Mouse (Mus musculus): ENCODE results near the gene Cic. TPM values are rescaled to one million over a fixed set of nuclear protein-coding genes. Genes with fewer than 3 reads are reported as not detected.

The Cic gene
- polyA plus RNA-seq, 2 experiments from 2014 or later = 24.1 to 27.2 TPM

DNA sequence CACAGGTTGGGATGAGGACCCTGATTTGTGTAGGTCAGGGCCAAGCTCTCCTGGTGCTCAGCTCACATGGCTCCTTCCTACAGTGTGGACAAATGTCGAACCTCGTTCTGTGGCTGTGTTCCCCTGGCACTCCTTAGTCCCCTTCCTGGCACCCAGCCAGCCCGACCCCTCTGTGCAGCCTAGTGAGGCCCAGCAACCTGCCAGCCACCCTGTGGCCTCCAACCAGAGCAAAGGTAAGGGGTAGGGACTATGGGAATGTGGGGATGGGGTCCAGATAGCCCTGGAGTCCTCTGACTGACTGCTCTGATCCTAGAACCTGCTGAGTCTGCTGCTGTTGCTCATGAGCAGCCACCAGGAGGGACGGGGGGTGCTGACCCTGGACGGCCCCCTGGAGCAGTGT is 17.3 kb downstream of the Cic start:
- ATAC-seq = no peak

DNA sequence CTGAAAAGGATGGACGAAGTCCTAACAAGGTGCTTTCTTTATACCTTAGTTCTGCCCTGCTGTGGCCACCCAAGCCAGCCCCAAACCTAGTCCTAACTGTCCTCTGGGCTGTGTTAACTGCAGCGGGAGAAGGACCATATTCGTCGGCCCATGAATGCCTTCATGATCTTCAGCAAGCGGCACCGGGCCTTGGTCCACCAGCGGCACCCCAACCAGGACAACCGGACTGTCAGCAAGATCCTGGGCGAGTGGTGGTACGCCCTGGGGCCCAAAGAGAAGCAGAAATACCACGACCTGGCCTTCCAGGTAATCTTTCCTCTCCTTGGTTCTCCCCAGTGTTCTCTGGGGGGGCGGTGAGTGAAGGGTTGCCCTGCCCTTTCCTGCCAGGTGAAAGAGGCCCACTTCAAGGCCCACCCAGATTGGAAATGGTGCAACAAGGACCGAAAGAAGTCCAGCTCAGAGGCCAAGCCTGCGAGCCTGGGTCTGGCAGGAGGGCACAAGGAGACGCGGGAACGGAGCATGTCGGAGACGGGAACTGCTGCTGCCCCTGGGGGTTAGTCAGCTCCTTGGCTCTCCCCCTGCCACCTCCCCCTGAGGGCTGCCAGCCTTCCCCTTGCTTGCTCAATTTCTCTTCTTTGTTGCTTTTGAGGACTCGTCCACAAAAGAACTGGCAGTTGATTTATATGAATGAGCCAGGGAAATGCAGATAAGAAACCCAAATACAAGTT is 18.2 kb downstream of the Cic start:
- no peak for ATAC-seq

DNA sequence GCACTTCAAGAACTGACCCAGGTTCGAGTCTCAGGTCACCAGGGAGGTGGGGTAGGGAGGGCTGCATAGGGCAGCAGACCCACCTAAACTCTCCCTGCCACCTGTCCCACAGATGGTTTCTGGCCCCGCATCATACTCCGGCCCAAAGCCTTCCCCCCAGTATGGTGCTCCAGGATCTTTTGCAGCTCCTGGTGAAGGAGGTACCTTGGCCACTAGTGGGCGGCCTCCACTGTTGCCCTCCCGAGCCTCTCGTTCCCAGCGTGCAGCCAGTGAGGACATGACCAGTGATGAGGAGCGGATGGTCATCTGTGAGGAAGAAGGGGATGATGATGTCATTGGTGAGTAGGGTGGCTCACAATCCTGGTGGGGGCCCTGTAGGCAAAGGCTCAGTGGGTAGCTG is 19.5 kb downstream of the Cic start:
- no peak for ATAC-seq

DNA sequence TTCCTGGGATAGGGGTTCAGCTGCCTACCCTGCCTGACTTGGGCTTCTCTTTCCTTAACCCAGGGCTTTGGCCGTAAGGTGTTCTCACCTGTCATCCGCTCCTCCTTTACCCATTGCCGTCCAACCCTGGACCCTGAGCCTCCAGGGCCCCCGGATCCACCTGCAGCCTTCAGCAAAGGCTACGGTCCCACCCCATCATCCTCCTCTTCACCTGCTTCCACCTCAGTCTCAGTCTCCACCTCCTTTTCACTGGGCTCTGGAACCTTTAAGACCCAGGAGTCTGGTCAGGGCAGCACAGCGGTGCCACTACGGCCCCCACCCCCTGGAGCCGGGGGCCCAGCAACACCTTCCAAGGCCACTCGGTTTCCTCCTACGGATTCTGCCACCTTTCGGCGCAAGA is 20.5 kb downstream of the Cic start:
- no peak for ATAC-seq

DNA sequence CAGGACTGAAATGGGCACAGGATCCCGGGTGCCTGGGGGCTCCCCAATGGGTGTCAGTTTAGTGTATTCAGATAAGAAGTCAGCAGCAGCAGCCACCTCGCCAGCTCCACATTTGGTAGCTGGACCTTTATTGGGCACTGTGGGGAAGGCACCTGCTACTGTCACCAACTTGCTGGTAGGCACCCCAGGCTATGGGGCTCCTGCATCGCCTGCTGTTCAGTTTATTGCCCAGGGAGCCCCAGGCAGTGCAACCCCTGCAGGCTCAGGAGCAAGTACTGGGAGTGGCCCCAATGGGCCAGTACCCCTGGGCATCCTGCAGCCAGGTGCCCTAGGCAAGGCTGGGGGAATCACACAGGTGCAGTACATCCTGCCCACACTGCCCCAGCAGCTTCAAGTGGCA is 21.2 kb downstream of the Cic start:
- ATAC-seq = no peak

DNA sequence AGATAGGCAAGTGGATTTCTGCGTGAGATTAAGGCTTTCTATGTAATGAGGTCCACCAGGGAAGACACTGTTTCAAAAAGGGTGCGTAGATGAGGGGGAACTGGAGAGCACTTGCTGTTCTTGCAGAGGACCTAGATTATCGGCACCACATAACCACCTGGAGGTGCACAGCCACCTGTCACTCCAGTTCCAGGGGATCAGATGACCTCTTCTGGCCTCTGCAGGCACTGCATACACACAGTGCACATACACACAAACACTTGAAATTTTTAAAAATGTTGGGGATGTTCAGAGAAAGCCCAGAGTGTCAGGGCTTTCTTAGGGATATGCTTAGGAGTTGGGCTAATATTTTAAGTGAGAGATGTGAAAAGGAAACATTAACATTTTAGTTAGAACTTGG is 22.4 kb downstream of the Cic start:
- no peak for ATAC-seq

DNA sequence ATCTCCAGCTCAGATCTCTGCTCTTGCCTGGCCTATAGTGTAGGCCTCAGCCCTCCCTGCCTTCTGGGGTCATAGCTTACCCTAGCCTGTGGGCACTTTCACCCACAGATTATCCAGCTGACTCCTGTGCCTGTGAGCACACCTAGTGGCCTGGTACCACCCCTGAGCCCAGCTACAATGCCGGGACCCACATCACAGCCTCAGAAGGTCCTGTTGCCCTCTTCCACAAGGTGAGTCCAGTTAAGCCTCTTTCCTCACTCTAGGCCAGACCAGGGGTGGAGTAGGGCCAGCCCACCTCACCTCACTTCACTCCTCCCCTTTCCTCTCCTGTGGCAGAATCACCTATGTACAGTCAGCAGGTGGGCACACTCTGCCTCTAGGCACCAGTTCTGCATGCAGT is 23.0 kb downstream of the Cic start:
- no peak for ATAC-seq

DNA sequence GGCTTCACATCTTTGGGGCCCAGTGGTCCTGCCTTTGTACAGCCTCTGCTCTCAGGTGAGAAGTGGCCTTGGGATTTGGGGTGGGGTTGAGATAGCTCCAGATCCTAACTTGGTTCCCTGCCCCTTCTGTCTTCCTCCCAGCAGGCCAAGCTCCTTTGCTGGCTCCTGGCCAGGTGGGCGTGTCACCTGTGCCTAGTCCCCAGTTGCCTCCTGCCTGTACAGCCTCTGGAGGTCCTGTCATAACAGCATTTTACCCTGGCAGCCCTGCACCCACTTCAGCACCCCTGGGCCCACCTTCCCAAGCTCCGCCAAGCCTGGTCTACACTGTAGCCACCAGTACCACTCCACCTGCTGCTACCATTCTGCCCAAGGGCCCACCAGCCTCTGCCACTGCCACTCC is 23.4 kb downstream of the Cic start:
- no peak for ATAC-seq

DNA sequence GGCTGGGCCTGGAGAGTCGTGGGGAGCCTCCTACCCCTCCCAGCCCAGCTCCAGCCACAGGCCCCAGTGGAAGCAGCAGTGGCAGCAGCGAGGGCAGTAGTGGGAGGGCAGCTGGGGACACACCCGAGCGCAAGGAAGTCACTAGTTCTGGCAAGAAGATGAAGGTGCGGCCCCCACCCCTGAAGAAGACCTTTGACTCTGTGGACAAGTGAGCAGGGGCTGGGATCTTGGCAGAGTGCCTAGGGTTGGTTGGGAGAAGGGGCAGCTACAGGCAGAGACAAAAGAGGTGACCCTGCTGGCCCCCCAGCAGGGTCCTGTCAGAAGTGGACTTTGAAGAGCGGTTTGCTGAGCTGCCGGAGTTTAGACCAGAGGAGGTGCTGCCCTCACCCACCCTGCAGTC is 24.6 kb downstream of the Cic start:
- ATAC-seq = no peak

DNA sequence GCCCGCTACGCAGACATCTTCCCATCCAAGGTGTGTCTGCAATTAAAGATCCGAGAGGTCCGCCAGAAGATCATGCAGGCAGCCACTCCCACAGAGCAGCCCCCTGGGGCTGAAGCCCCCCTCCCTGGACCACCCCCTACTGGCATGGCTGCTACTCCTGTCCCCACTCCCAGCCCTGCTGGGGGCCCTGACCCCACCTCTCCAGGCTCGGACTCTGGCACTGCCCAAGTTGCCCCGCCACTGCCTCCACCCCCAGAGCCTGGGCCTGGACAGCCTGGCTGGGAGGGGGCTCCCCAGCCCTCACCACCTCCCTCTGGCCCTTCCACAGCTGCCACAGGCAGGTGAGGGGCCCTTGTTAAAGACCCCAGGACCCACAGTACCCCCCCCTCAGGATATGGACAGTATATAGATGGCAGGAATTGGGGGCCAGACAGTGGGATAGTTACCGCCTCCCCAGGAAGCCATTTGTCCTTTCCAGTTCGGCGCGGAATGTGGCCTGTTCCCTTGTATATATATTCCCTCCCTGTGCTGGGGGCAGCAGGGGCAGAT is 25.8 kb downstream of the Cic start:
- no peak for ATAC-seq

DNA sequence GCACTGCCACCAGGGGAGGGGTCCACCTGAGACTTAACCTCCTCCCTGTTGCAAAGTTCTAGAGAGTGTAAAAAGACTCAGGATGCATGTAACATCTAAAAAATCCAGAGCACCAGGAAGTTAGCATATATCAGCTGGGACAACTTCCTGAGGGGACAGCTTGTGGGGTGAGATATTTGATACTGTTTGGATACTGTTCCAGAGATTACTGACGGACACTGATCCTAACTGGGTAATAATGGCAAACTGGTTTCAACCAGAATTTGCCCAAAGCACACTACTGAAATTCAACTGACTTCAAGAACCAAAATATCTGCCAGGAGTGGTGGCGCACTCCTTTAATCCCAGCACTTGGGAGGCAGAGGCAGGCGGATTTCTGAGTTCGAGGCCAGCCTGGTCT is 27.0 kb downstream of the Cic start:
- ATAC-seq = no peak

DNA sequence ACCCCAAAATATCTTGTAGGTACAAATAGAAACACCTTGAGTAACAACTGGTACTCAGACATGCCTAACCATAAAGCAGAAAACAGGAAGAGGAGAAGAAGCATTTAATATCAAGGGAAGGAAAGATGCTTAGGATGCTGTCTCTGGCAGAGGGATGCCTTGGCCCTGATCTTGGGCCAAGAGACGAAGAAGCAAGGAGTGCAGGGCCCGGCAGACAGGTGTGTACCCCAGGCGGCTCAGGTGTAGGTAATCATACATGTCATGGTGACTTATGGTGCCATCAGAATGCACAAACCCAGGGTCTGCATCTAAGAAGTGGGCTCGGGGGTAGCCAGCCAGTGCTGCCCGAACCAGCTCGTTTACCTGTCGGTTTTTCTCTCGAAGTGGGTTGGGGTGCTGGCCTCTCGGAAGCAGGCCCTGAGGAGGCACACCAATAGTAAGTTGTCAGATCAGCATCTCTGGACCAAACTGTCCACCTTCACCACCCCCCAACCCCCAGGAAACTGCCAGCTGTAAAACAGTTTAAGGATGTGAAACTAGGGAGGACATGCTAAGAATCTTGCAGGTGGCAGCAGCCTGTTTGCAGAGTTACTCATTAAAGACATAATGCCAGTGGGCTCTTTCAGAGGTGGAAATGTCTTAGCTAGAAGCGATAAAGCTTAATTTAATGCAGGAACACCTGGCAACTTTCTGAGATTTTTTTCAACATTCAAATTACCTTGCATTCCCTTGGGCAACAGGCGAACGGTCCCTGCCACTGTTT is 27.6 kb downstream of the Cic start:
- ATAC-seq = no peak

DNA sequence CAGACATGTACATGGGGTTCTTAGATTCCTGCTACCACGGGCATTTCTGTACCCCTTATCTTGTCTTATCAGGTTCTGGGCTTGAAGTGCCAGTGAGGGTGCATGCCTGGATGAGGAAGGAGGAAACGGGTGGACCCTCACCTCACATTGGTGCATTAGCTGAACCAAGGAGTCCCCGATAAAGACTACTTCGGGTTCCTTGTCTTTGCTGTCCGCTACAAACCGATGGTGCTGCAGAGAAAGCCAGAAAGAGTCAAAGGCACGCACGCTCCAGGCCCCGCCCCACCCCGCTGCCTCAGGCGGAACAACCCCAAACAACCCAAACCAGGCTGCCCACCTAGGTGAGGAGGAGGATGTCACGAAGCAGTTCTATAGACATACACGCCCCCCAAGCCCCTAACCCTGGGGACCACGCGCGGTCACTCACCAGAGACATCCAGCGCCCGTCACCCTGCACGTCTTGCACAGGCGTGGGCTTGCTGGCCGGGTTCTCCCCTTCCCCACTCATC is 29.5 kb downstream of the Cic start:
- ATAC-seq = peak; percentile 48

DNA sequence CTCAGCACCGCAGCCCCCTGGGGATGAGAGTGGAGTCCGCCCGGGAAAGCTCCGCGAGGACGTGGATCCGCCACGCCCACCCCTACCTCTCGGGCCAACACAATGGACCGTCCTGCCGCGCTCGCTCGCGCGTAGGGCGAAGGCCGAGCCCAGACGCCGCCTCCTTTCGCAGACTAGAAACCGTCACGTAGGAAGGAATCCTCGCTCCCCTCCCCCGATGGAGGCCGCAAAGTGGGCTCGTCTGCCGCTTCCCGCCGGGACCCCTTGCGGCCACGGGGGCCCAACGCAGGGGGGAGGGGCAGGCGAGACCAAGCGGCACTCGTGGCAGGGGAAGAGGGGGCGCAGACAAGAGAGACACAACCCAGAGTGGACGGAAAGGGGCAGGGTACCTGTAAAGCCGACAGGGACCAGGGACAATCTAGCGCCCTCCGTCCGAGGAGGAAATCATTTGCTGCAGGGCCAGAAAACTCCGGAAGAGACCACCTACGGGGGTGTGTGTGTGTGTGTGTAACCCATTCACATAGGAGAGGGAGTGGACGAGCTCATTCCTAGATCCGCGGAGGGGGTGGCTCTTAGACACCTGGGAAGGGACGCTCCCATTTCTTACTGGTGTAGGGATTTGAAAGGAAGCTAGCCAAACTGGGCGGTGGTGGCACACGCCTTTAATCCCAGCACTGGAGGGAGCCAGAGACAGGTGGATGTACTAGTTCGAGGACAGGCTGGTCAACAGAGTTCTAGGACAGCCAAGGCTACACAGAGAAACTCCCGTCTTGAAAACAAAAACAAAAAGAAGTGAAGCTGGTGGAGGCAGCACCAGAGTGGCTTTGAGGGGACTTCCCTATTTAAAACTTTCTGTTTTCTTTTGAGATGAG is 30.2 kb downstream of the Cic start, which contains the start of gene Pafah1b3:
Pafah1b3 (minus strand) TSS at position 533 of the 872 bp plus-strand sequence.
- peak; percentile 68 for ATAC-seq

DNA sequence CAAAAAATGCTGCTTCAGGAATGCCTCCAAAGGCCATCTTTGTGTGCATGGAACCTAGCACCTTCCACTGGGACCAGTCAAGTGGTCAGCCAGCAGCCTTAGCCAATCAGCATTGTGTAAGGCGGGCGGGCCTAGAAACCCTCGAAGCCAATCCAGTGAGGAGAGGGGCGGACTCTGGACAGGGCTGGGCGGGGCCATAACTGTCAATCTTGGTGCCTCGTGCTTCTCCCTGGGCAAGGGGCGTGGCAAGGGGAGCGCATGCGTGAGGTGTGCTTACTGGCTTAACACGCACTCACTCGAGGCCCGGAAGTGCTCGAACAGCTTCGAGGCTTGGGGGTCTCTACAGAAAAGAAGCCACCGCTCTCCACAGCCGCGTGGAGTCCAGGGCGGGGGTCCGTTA is 33.6 kb downstream of the Cic start, which contains the start of gene Prr19:
Prr19 (plus strand) TSS at position 349 of the 400 bp plus-strand sequence.
- ATAC-seq = no peak

DNA sequence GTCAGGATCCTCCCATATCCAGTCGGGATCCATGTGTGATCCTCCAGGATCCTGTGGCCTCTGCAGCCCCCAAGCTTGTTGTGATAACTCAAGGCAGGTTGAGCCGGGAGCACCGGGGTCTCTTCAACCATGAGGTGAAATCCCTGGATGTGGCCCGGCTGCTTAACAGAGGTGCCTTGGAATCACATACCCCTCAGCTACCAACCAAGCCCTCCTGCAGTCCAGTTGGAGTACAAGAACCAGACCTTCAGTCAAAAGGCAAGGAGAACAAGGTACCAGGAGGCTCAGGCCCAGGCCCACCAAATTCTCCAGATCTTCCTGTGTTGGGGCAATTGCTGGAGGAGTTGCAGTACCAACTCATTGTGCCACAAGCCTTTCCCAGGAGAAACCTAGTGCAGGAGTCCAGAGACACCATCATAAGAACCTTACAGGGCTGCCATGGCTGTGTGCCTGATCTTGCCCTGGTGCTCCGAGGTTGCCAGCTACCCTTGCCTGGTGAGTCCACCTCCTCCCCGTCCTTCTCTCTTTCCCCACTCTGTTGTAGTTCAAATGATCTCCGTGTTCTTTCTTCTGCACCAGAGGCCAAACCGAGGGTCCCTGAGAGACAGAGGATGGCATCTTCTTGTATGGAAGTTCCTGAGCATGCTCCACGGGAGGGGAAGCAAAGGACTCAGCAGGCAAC is 35.6 kb downstream of the Cic start:
- no peak for ATAC-seq

DNA sequence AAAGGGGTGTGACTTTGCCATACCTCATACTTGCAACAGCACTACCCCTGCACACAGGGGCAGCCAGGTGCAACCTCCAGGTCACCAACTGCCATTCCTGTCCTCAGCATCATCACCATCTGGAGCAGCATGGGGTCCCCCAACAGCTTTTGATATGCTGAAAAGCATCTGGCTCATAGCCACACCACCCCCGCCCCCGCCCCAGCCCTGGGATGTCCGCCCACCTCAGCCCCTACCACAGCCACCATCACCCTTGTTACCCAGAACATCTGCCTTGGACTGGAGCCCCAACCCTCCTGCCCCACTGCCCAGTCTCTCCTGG is 36.1 kb downstream of the Cic start:
- no peak for ATAC-seq

DNA sequence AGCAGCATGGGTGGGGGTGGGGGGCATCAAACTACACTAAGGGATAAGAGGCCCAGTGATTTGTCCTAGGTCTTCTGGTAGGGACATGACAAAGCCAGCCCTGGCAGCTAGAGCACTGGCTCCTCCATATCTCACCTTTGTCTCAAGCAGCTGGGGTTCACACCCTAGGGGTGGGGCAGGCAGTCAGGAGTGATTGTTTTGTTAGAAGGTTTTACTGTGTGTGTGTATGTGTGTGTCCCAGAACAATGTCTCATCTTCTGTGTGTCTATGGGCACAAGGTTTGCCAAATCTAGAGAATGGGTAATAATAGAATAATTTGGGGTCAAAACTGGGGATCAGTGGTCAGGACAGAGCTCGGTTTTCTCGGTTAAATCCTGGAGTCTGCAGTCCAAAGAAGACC is 38.0 kb downstream of the Cic start:
- ATAC-seq = no peak

DNA sequence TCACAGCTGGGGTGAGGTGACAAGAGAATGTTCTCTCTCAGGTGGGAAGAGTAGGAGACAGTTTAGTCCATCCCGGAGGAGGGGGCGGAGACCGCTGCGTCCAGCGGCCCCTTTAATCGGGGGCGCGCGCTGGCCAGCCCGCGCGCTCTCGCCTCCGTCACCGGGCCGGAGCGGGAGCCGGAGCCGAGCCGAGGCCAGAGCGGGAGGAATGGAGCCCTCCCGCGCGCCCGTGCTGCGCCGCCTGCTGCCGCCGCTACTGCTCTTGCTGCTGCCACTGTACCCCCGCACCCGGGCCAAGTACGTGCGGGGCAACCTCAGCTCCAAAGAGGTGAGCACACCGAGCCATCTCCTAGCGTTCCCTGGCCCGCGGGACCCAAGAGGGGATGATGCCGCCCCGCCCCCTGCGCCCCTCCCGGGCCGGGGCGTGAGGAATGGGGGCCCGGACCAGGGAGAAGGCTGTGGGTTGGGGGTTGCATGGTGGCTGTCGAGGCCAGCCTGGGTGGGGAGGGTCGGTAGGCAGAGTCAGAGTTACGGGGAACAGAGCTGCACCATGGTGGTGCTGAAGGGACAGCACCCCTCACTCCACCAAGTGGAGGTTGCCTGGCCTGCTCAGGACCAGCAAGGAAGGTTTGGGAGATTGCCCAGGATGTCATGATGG is 38.6 kb downstream of the Cic start, which contains the start of gene Tmem145:
Tmem145 (plus strand) TSS at position 151 of the 658 bp plus-strand sequence.
- ATAC-seq = no peak

DNA sequence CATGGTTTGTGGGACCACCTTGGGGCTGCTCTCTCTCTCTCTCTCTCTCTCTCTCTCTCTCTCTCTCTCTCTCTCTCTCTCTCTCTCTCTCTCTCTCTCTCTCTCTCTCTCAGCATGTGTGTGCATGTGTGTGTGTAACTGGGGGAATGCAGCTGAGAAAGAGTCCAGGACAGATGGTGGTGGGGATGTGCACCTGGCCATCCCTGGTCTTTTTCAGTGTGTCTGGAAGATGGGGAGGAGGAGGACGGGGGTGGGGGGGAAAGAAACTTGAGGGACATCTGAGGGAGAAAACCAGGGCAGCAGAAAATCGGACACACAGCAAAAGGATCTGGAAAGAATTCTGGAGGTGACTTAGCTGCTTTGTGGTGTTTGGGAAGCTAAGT is 39.1 kb downstream of the Cic start:
- no peak for ATAC-seq

DNA sequence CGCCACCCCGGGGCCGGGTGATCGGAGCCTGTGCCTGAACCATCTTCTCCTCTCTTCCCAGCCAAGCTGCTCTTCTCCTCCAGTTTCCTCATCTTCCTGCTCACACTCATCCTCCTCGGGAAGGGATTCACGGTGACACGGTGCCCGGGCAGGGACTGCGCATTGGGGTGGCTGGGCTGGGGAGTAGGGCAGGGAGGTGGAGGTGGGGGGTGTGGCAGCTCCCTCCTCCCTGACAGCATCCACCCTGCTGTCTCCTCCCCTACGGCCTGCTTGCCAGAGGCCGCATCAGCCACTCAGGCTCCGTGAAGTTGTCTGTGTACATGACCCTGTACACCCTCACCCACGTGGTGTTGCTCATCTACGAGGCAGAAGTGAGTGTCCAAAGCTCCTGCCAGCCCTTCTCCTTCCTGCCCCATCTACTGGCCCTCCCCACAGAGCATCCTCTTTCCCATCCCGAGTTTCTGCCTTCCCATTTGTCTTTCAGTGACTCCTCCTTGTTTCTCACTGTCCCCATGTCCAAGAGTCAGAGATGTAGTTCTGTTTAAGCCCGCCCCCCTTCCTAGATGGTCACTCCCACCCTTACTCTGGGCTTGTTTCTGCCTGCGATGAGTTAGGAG is 41.3 kb downstream of the Cic start:
- no peak for ATAC-seq
